Mouse (Mus musculus) c-Kit-positive CD71-negative TER-119-negative erythroid progenitor cells, embryonic 14.5 days (primary cell): ENCODE measurements around the gene Rnd2.
"Not testable (repeated sequence)": the region's sequence is repeated elsewhere in the genome, so short reads cannot be mapped to it uniquely, and the experiment has no call there.

Experiments used
- DNase-seq: peaks from one replicate; pipeline ENCODE4 v3.0.0-alpha.2; 2013; ENCODE audit warnings: low read depth

Rnd2 gene

GRCm38 (mm10) chr11:101447786-101448185 lies 17.0 kb upstream of the Rnd2 start:
- no peak for DNase-seq

GRCm38 (mm10) chr11:101448274-101448746 lies 16.5 kb upstream of the Rnd2 start, which contains the start of gene Ifi35:
TSS of gene Ifi35 (plus strand) at chr11:101448407.
- peak; percentile 83 for DNase-seq

- DNase-seq = no peak
These were observed 15.9 kb upstream of the Rnd2 start for GRCm38 (mm10) chr11:101448899-101449298.

GRCm38 (mm10) chr11:101449596-101449995 lies 15.2 kb upstream of the Rnd2 start:
- not testable (repeated sequence) for DNase-seq

DNA sequence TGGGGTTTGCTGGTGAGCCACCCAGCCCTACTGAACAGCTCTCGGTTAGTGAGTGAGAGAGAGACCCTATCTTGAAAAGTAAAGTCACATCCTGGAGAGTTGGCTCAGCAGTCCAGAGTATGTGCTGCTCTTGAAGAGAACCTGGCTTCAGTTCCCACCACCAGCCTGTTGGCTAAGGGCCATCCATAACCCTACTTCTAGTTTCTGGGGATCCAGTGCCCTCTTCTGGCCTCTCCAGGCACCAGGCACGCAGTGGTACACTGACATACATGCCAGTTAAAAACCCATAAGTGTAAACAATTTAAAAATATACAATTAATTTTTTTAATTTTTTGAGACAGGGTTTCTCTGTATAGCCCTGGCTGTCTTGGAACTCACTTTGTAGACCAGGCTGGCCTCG lies 14.4 kb upstream of the Rnd2 start:
- DNase-seq = no peak

GRCm38 (mm10) chr11:101451536-101451935 lies 13.3 kb upstream of the Rnd2 start:
- no peak for DNase-seq

DNA sequence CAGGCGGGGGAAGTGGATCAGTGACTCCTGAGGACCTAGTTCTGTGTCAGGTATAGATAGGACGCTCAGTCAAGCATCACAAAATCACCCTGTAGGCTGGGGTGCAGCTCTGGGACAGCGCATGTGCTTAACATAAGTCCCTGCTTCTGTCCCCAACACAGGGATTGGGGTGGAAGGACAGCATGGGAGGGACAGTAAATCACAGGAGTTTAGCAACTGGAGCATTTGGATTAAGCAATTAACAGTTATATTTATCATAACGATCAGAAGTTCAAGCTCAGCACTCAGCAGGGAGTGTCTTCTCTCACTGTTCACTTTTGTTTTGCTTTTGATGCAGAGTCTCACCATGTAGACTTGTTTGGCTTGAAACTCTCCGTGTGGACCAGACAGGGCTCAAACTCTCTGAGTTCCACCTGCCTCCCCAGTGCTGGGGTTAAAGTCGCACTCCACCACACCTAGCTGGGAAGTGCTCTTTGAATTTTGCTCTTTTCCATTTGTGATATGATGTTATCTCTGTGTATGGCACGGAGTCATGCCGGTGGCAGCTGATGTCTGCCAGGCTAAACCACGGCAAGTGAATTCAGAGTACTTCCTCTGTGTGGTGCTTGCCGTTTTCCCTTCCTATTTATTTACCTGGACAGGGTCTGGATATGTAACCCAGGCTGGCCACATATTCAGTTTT lies 12.6 kb upstream of the Rnd2 start:
- DNase-seq = no peak

DNA sequence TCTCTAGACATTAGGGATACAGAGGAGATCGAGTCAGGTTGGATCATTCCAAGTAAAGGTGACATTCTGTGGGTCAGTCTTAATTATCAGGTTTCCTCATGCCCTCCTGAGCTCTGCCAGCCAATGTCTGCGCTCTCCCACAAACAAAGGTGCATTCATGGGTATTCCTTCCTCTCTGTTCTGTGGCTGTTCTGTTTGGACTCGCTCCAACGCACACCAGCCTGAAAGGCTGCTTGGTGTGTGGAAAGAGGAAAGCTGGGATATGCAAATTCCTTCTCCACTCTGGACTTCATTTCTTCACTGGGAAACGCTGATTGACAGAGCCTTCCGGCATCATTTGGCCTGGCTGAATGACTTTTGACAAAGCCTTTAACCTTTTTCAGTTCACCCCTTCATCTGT lies 10.1 kb upstream of the Rnd2 start:
- DNase-seq = no peak

DNA sequence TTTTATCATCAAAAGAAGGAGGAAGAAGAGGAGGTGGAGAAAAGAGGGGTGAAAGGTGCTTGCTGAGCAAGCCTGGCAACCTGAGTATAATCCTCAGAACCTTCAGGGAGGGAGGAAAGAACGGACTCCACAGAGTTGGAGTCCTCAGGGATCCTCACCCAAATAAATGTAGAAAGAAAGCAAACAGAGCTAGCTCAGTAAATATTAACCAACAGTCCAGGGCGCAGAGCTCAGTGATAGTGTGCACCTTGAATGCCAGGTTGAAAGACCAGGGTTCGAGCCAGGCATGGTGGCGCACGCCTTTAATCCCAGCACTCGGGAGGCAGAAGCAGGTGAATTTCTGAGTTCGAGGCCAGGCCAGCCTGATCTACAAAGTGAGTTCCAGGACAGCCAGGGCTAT lies 9.2 kb upstream of the Rnd2 start:
- DNase-seq = no peak

DNA sequence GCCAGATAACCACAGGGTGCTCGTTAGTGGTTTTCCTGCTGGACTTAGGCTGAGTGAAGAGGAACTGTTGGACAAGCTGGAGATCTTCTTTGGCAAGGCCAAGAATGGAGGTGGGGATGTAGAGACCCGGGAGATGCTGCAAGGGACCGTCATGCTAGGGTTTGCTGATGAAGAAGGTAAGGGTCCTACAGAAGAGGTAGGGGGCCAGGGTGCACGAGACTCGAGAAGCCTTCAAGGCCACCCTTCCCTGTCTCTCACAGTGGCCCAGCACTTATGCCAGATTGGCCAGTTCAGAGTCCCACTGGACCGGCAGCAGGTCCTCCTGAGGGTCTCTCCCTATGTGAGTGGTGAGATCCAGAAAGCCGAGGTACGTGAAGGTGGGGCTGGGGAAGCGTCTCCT lies 7.2 kb upstream of the Rnd2 start:
- no peak for DNase-seq

DNA sequence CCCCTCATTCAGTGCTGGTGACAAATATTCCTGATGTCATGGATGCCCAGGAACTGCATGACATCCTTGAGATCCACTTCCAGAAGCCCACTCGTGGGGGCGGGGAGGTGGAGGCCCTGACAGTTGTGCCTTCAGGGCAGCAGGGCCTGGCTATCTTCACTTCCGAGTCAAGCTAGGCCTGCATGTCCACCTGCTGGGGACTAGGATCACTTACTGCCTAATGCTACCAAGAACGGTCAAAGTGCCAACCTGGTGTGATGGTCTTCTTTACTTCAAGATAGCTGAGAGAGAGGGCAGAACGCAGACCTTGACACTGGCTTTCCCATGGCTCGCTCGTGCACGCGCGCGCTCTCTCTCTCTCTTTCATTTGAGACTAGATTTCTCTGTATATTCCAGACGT lies 6.6 kb upstream of the Rnd2 start:
- no peak for DNase-seq

DNA sequence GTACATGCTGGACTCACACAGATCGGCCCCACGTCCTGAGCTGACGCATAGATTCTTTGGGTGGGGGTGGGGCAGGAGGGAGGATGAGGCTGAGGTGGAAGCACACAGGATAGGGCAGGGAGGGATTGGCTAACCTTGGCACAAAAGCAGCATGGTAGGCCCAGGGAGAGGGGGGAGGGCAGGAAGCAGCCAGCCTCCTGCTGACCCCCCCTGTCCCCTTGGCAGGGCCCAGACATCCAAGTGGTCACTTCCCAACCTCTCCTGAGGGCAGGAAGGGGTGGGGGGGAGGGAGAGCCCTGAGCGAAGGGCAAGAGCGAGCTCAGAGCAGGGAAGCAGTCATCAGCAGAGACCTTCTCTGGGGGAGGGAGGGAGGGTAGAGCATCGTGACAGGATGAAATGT lies 5.1 kb upstream of the Rnd2 start:
- DNase-seq = no peak

GRCm38 (mm10) chr11:101460321-101460720 lies 4.5 kb upstream of the Rnd2 start:
- no peak for DNase-seq

GRCm38 (mm10) chr11:101462141-101462540 lies 2.7 kb upstream of the Rnd2 start:
- DNase-seq = no peak

DNA sequence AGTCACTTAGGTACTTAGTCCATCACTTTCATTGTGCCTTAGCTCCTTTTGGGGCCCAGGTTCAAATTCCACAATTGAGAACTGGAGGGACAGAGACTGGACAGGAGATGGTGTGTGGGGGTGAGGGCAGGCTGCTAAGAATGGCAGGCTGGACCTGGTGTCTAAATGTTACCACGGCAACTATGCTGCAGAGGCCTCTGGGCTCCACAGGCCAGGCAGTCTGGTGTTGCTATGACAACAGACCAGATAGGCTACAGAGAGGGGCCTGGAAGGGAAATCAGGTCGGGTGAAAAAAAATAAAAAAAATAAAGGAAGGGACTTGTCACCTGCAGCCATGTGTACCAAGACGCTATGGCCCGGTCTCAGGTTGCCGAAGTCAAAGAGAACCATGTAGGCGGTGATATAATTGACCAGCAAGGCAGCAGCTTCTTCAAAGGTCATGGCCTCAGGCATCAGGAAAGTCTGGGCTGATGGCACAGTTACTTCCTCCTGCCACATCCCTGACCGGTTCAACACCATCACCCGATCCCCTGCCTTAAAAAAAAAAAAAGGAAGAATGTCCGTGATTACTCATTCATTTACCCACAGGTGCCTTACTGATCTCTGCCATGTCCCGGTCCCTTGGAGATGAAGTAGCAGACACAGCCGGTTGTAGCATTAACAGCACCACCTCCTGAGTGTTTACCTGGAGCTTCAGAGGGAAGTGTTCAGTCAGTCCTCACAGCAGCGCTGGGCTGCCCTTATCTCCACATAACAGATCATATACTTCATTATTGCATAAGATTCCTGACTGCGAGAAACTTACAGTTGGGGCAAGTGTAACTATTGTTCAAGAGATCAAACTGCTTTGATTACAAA lies 2.0 kb upstream of the Rnd2 start:
- no peak for DNase-seq

DNA sequence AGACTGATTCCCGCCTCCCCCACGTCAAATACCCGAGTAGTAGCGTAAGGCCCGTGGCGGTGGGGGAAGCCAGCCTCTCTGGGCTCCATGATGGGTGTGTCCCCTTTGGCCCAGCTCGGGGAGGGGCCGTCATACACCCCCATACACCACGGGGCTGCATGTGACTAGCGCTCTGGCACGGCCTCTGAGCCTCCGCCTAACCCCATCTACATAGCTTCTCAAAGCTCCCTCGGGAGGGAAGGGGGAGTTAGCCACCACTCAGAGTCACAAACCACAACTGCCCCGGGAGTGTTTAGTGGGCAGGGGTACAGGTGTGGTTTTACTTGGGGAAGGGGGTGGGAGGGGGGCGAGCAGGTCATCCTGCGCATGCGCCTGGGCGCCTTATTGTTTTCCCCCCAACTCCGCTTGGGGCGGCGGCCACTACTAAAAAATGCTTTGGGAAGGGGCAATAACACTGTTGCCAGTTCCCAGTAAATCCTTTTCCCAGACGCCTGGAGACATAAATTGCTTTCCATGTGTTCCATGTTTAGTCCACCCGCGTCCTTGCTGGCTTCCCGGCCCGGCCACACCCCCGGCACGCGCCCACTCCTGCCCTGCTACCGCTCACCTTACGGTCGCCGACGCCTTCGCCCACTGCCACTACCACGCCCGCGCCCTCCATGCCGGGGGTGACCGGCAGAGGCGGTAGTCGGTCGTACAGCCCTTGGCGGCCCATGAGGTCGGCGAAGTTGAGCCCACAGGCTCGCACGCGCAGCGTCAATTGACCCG lies 486 bp downstream of the Rnd2 start:
- DNase-seq = no peak

DNA sequence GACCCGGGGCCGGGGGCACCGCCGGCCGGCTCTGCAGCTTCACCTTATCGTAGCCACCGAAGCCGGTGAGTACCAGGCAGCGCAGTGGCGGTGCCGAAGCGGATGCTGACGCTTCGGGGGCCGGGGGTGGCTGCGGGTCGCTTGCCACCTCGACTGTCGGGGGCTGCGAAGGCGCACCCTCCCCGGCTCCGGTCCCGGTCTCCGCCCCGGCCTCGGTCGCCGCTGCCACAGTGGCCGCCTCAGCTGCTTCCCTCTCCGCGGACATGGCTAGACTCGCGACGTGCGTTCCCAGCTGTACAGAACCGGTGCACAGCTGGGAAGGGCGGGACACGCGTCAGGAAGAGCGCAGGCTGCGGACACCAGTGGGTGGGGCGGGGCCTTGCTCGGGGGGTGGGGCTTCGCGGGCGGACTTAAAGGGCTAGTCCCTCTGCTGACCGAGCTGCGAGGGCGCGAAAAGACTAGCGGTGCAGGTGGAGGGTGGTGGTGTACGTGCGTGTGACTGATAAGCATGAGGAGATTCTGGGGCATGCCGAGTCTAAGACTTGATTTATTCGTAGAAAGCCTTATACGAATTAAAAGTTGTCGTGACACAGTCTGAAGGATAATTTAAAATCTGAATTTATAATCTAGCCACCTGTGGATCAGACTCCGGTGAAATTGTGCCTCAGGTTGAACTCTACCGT lies 1.2 kb downstream of the Rnd2 start, which contains the start of gene Vat1:
Gene Vat1, minus strand, starts transcription at position 362 of the 683 bp plus-strand sequence.
- DNase-seq = no peak

GRCm38 (mm10) chr11:101466552-101466950 lies 1.8 kb downstream of the Rnd2 start:
- DNase-seq = not testable (repeated sequence)

DNA sequence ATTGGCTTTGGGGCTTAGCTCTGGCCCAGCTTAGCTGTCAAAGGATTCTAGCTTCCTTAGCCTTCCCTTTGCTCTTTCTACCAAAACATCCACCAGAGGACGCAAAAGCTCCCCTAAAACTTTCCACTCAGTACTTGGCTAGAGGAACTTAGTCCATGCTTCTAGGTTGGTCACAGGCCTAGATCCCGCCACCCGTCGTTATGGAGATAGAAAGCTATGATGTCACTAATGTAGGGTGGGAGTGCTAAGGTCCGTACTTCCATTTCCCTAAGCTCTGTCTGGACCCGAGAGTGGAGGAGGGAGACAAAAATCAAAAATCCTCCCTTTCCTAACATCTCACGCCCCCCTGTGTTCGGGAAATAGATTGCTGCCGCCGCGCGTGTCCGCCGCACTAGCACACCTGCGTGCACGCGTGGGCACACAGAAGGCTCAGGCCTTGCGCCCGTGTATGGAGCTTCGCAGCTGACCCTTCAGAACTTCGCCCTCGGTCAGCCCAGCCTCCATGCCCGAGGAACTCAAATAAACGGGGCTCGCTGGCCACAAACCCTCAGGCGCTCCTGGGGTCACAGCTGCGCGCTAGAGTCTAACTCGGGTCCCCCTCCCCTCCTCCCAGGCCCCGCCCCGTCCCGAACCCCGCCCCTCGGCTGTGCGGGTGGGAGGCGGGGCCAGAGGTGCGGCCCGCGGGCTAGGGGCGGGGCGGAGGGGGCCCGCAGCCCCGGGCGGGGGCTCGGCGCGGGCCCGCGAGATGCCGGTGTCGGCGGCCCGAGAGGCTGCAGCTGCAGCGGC lies 2.9 kb downstream of the Rnd2 start:
- no peak for DNase-seq

DNA sequence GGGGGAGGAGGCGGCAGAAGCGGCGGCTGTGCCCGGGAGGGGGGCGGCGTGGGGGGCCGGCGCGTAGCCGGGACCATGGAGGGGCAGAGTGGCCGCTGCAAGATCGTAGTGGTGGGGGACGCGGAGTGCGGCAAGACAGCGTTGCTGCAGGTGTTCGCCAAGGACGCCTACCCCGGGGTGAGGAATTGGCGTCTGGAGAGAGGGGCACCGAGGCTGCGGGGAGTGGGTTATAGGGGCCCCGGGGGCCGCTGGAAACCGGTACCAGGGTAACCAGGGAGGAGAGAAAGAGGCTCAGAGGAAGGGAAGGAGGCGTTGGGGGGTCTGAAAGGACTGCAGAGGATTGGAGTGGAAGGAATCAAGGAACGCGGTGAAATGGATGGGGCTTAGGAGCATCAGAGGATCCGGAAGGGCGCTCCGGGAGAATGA lies 3.5 kb downstream of the Rnd2 start:
- no peak for DNase-seq

DNA sequence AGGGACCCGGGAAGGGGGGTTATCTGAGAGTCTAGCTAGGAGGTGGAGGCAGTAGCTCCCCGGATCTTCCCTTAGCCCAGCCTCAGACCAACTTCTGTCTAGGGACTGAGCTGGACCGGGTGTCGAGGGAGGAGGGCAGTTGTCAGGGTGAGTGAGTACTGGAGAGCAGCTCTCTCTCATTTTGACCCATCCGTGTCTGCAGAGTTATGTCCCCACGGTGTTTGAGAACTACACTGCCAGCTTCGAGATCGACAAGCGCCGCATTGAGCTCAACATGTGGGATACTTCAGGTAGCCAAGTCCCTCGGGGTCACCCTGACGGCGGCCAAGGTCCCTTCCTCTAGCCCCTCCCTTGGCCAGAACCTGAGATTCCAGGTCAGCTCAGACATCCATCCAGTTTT lies 3.9 kb downstream of the Rnd2 start:
- DNase-seq = no peak
